Mouse (Mus musculus) retina, adult 2 months (tissue): Measurements from ENCODE around the gene Meis3.
A peak's percentile ranks its signal among the peaks of the same experiment; 100 is the strongest.

Experiments used
- DNase-seq: peaks from one replicate; pipeline ENCODE4 v3.0.0-alpha.2; 2012; ENCODE audit warnings: low read depth, low spot score

The Meis3 gene

GRCm38 (mm10) chr7:16174597-16175541, at the start of gene Meis3:
Meis3 (plus strand) TSS chr7:16175090.
- no peak for DNase-seq

DNA sequence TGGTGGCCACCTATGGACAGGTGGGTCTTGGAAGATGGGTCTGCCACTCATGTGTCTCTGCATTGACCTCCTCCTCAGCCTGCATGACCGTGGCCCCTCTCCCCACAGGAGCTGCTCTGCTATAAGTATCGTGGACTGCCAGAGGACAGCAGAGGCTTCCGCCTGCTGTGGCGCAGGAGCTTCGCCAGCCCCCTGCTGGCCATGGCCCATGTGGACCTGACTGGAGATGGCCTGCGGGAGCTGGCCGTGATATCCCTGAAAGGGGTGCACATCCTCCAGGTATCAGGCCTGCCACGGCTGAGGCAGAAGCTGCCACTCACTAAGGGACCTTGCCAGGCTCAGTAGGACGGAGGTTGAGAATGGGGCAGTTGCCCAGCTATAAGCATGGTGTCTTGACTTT, 49.1 kb upstream of the Meis3 start:
- no peak for DNase-seq

GRCm38 (mm10) chr7:16128344-16128743, 46.5 kb upstream of the Meis3 start:
- DNase-seq, result no peak

DNA sequence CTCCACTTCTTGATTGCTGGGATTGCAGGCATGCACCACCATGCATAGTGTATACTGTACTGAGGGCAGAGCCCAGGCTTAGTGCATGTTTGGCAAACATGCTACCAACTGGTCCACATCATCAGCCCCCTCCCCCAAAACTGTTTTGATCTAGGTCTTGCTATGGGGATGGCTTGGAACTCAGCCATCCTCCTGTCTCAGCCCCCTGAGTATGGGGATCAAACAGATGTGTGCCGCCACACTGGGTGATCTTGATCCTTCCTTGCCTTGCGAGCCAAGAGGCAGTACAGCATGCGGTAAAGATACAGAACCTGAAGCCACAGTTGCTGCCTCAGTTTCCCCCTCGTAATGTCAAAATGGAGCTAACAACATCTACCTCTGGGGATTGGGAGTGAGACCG, 46.0 kb upstream of the Meis3 start:
- no peak for DNase-seq

GRCm38 (mm10) chr7:16129421-16129845, 45.5 kb upstream of the Meis3 start, which contains the start of gene Slc8a2:
Slc8a2 (plus strand) TSS chr7:16129826.
- no peak for DNase-seq

GRCm38 (mm10) chr7:16129846-16130691, 44.8 kb upstream of the Meis3 start:
- DNase-seq, result no peak

- no peak for DNase-seq
Measured at GRCm38 (mm10) chr7:16130956-16131634, 43.8 kb upstream of the Meis3 start.

GRCm38 (mm10) chr7:16132161-16132581, 42.7 kb upstream of the Meis3 start:
- DNase-seq, result no peak

GRCm38 (mm10) chr7:16132926-16133325, 42.0 kb upstream of the Meis3 start:
- no peak for DNase-seq

GRCm38 (mm10) chr7:16133691-16134090, 41.2 kb upstream of the Meis3 start:
- no peak for DNase-seq

DNA sequence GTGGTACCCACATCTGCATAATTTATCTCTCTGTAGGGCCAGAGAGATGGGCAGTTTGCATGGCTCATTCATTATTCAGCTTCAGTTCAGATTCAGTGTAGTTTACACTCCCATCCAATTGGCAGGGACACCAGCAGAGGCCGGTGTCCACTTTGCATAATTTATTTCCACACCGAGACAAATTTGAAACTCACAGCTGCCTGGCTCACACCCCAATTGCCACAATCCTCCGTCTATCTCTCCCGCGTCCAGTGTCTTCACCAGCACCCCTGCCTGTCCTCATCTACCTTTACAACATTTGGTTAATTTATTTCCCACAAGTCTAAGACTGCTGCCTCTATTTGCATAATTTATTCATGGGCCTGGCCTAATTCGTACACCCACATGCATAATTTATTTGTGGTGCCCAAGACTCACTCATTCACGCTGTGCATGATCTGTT, 39.9 kb upstream of the Meis3 start:
- DNase-seq, result no peak

DNA sequence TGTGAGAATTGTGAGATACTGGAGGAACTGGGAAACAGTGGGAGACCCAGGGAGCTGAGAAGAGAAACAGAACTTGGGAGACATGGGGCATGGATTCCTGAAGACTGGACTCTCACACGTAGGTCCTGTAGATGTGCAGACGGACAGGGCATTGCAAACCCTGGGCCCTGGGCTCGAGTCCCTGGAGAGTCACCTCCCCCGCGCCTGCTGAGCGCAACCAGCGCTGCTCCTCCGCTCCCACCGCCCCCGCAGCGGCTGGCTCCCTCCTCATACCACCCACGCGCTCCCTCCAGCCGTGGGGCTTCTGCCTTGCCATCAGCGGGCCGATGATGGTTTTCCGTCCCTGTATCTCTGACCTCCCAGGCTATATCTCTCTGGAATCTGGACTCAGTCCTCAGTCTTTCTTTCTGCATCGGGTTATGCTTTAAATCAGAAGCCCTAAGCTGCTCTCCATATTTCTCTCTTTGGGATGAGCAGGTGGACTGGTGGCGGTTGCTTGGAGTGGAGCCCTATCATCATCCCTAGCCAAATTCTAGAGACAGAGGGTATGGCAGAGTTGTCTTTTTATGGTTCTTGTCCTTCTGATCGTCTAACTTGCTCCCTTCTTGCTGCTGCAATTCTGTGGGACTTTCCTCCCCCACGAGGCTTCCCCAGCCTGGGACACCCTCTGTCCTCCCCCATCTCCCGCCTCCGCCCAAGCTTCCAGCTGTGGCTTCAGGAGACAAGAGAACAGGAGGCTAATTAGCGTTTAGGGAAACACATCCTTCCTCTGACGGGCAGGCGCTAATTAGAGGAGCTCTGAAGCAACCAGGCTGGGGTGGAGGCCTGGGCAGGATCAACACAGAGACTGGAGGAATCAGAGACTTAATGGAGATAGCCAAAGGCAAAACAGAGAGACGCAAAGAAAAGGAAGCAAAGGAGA, 28.1 kb upstream of the Meis3 start:
- DNase-seq, result no peak

GRCm38 (mm10) chr7:16147643-16148042, 27.2 kb upstream of the Meis3 start:
- no peak for DNase-seq

DNA sequence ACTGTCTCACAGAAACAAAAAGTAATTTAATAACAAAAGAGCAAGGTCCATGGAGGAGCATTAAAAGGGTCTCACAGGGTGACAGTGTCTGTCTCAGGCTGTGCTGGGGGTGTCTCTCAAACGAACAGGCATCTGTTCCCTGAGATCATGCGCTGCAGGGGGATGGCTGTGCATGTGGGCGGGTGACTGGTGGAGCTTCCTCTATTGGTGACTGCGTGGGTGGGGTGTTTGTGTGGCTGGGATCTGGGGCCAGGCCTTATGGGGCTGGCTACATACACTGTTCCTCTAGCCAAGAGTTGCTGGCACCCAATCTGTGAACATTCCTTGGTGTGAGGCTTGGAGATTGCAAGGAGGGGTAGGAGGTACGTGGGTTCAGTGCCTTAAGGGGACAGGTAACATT, 25.6 kb upstream of the Meis3 start:
- DNase-seq, result no peak

DNA sequence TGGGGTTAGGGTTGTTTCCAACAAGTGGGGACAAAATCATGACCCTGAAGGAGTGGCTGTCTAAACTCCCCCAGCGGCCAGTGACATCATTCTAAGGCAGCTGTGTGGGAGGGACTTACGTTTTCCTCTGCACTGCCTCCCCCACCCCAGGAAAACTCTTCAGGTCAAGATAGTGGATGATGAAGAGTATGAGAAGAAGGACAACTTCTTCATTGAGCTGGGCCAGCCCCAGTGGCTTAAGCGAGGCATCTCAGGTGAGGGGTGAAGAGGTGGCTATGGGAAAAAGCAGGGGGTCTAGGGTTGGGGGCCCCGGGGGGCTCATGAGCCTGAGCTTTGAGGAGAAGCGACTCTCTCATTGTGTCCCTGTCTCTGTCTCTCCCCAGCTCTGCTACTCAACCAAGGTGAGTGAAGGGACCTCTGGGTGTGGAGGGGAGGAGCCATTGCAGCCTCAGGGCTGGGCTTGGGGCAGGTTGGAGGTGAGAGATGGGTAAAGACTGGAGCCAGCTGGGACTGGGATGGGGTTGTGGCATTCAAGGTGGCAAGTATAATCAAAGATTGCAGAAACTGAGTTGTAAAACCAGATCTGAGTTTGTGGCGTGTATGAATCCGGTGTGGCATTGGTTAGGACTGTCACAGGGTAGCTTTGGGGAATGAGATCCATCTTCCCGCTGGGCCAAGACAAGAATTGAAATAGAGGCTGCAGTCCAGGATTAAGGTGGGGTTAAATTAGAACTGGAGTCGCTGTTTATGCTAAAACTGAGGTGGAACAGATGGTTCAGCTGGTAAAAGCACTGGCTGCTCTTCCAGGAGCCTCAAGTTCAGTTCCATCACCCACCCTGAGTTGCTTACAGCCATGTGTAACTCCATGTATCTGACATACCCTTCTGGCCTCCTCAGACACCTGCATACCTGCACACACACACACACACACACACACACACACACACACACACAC, 24.4 kb upstream of the Meis3 start:
- no peak for DNase-seq

DNA sequence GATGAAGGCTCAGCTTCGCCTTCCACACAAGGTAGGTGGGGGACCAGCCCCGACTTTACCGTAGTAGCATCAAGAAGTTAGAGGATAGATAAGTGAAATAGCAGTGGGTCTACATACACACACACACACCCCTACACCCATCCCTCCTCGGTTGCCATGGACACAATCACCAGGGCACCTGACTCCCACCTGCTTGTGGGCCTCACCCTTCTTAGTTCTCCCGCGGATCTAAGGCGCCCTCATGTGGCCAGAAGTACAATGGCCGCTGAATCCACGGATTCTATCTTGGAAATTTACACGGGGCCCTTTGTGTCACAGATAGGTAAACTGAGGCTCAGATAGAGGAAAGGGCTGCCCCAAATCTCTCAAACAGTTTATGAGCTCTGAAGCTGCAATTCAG, 21.4 kb upstream of the Meis3 start:
- peak; percentile 45 for DNase-seq

DNA sequence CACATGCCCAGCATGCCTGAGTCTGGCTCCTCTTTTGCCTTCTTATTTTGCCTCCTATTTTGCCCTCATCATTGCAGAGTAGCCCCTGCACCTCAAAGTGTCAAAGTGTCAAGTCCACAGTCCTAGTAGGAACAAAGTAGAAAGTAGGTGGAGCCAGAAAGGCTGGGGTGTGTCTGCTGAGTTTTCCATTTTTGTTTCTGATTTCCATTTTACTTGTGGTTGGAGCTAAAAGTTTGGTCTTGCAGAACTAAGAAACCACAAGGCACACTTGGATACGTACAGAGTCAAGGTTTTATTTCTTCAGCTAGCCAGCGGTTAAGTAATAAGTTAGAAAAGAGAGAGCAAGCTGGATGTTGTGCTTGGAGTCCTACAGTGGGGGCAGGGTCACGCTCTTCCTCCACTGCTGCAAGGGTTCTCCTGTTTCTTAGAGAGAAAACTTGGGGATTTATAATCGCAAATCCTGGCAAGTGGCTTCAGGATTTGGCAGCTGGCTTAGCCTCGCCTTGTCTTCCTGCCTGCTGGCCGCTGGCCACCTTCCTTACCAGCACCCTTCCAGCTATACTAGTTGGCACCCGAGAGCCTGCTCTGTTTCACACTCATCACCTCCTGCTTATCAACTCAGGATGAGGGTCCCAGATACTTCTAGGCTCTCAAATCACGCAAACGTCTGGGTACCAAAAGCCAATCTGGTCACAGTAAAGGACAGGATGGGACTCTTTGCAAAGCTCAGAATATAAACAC, 19.6 kb upstream of the Meis3 start:
- no peak for DNase-seq

GRCm38 (mm10) chr7:16156105-16156714, 18.7 kb upstream of the Meis3 start:
- no peak for DNase-seq
